Mouse (Mus musculus) brain, embryonic 14.5 days (tissue): ENCODE results near the gene Mrpl24. TPM values are rescaled to one million over a fixed set of nuclear protein-coding genes. Genes with fewer than 3 reads are reported as not detected.
"Not testable (repeated sequence)": the region's sequence is repeated elsewhere in the genome, so short reads cannot be mapped to it uniquely, and the experiment has no call there.

Source experiments
- DNase-seq: peaks from one replicate; pipeline ENCODE4 v3.0.0-alpha.2; 2011; ENCODE audit warnings: low read depth
- CTCF ChIP-seq: fragments of 200-500 bp; IDR thresholded peaks from 2 replicates; pipeline ENCODE4 v1.5.1; 2012; ENCODE audit warnings: inconsistent platforms, mild to moderate bottlenecking, moderate library complexity, borderline replicate concordance; ENCODE audit not compliant: insufficient read depth, insufficient read length; ENCODE audit errors: extremely low read depth
- POLR2A ChIP-seq: fragments of 200-500 bp; IDR thresholded peaks from 2 replicates; pipeline ENCODE4 v1.6.1; 2012; ENCODE audit warnings: mild to moderate bottlenecking, inconsistent platforms, borderline replicate concordance; ENCODE audit not compliant: poor library complexity, insufficient read depth, insufficient read length, severe bottlenecking; ENCODE audit errors: extremely low read depth
- polyA plus RNA-seq: library from polyadenylated mRNA; depleted of rRNA; stranded (reverse); fragments of >200 nt; gene quantifications from 2 replicates; pipeline ENCODE4 v1.2.3, GENCODE M21; 2012; rRNA removed

Mrpl24 gene
- polyA plus RNA-seq = 76.1 and 81.0 TPM in 2 replicates

GRCm38 (mm10) chr3:87919336-87920108 is at the start of gene Mrpl24:
Gene Mrpl24, plus strand, starts transcription at chr3:87919506.
- DNase-seq = peak; percentile 98
- TF ChIP-seq POLR2A (peak; percentile 30; the same call in 1 of the 2 replicates), CTCF (no peak)

GRCm38 (mm10) chr3:87877730-87878129 is 41.6 kb upstream of the Mrpl24 start:
- TF ChIP-seq POLR2A (no peak), CTCF (no peak)
- no peak for DNase-seq

- DNase-seq = peak; percentile 3
- TF ChIP-seq CTCF (no peak), POLR2A (no peak)
These were observed 35.0 kb upstream of the Mrpl24 start for GRCm38 (mm10) chr3:87884291-87884690.

GRCm38 (mm10) chr3:87884708-87885251 is 34.5 kb upstream of the Mrpl24 start:
- TF ChIP-seq CTCF = no peak
- TF ChIP-seq POLR2A = no peak

GRCm38 (mm10) chr3:87885281-87886003 is 33.9 kb upstream of the Mrpl24 start, which contains the start of gene Prcc:
Gene Prcc, minus strand, starts transcription at chr3:87885608.
- TF ChIP-seq POLR2A = peak; percentile 34; the same call in 1 of the 2 replicates
- no peak for TF ChIP-seq CTCF
- peak; percentile 100 for DNase-seq

More at GRCm38 (mm10) chr3:87884708-87885251, 34.5 kb upstream of the Mrpl24 start:
- peak; percentile 54 for DNase-seq

GRCm38 (mm10) chr3:87886004-87886365 is 33.3 kb upstream of the Mrpl24 start:
- TF ChIP-seq POLR2A (no peak), CTCF (no peak)
- no peak for DNase-seq

- no peak for DNase-seq
- TF ChIP-seq POLR2A (no peak), CTCF (no peak)
These were observed 32.9 kb upstream of the Mrpl24 start for GRCm38 (mm10) chr3:87886416-87886815.

GRCm38 (mm10) chr3:87887400-87887799 is 31.9 kb upstream of the Mrpl24 start:
- DNase-seq = not testable (repeated sequence)

GRCm38 (mm10) chr3:87891481-87891880 is 27.8 kb upstream of the Mrpl24 start:
- no peak for DNase-seq
- TF ChIP-seq CTCF = no peak
- no peak for TF ChIP-seq POLR2A

- DNase-seq = no peak
- TF ChIP-seq CTCF (no peak), POLR2A (no peak)
These were observed 25.9 kb upstream of the Mrpl24 start for GRCm38 (mm10) chr3:87893367-87893905.

GRCm38 (mm10) chr3:87899266-87899665 is 20.0 kb upstream of the Mrpl24 start:
- DNase-seq = no peak
- no peak for TF ChIP-seq POLR2A
- no peak for TF ChIP-seq CTCF
